Mouse (Mus musculus) myocyte (in vitro differentiated cells): ENCODE data around the gene Pycr2. TPM values are rescaled to one million over a fixed set of nuclear protein-coding genes. Genes with fewer than 3 reads are reported as not detected.

Experiments used
- H3K27me3 ChIP-seq: one replicate; pipeline ENCODE4 v1.6.1; 2011; ENCODE audit not compliant: control insufficient read depth, insufficient read depth, insufficient read length
- H3K36me3 ChIP-seq: one replicate; pipeline ENCODE4 v1.6.1; 2011; ENCODE audit not compliant: control insufficient read depth, insufficient read depth
- H3K4me2 ChIP-seq: one replicate; pipeline ENCODE4 v1.6.1; 2011; ENCODE audit warnings: low read depth, control low read depth
- H3K4me3 ChIP-seq: one replicate; pipeline ENCODE4 v1.5.1; 2011; ENCODE audit warnings: mild to moderate bottlenecking, control low read depth, moderate library complexity
- H3K79me2 ChIP-seq: one replicate; pipeline ENCODE4 v1.6.1; 2011; ENCODE audit not compliant: control insufficient read depth, insufficient read depth
- H3ac ChIP-seq: one replicate; pipeline ENCODE4 v1.6.1; 2011; ENCODE audit not compliant: control insufficient read depth, insufficient read length
- CEBPB ChIP-seq: IDR thresholded peaks from 2 replicates; pipeline ENCODE4 v1.6.1; 2011; ENCODE audit warnings: mild to moderate bottlenecking, moderate library complexity; ENCODE audit not compliant: poor library complexity, insufficient read depth, severe bottlenecking
- E2F4 ChIP-seq: IDR thresholded peaks from one replicate; pipeline ENCODE4 v1.6.1; 2011; ENCODE audit warnings: mild to moderate bottlenecking, control low read depth, moderate library complexity; ENCODE audit not compliant: insufficient read depth
- MAX ChIP-seq: IDR thresholded peaks from one replicate; pipeline ENCODE4 v1.6.1; 2011; ENCODE audit warnings: low read depth, mild to moderate bottlenecking, control low read depth
- MYOD1 ChIP-seq, 3 experiments: IDR thresholded peaks; one replicate each; pipeline ENCODE4 v1.6.1; 2011; ENCODE audit warnings: control low read depth in 2 of 3, low read depth in 2 of 3, mild to moderate bottlenecking in 2 of 3, moderate library complexity in 1 of 3; ENCODE audit not compliant: insufficient read length in 2 of 3, control insufficient read depth in 1 of 3
- MYOG ChIP-seq, 3 experiments: IDR thresholded peaks; one replicate each; pipeline ENCODE4 v1.6.1; 2011; ENCODE audit warnings: control low read depth in 2 of 3, low read depth in 2 of 3, mild to moderate bottlenecking in 2 of 3; ENCODE audit not compliant: insufficient read length in 2 of 3, control insufficient read depth in 1 of 3, insufficient read depth in 1 of 3
- POLR2A ChIP-seq: IDR thresholded peaks from one replicate; pipeline ENCODE4 v1.6.1; 2011; ENCODE audit warnings: low read depth, mild to moderate bottlenecking, control low read depth, moderate library complexity; ENCODE audit not compliant: insufficient read length
- POLR2AphosphoS2 ChIP-seq: IDR thresholded peaks from one replicate; pipeline ENCODE4 v1.6.1; 2011; ENCODE audit warnings: low read depth, control low read depth; ENCODE audit not compliant: insufficient read length
- REST ChIP-seq: IDR thresholded peaks from one replicate; pipeline ENCODE4 v1.6.1; 2011; ENCODE audit warnings: mild to moderate bottlenecking, control low read depth, moderate library complexity; ENCODE audit not compliant: insufficient read depth, insufficient read length
- SRF ChIP-seq: IDR thresholded peaks from one replicate; pipeline ENCODE4 v1.6.1; 2011; ENCODE audit warnings: low read depth; ENCODE audit not compliant: control insufficient read depth, insufficient read length
- TCF12 ChIP-seq: IDR thresholded peaks from one replicate; pipeline ENCODE4 v1.6.1; 2011; ENCODE audit warnings: mild to moderate bottlenecking, control low read depth; ENCODE audit not compliant: poor library complexity, insufficient read depth, severe bottlenecking
- TCF3 ChIP-seq: IDR thresholded peaks from one replicate; pipeline ENCODE4 v1.6.1; 2011; ENCODE audit warnings: low read depth, control low read depth; ENCODE audit not compliant: insufficient read length
- USF1 ChIP-seq: IDR thresholded peaks from one replicate; pipeline ENCODE4 v1.6.1; 2011; ENCODE audit warnings: low read depth, mild to moderate bottlenecking, control low read depth, moderate library complexity
- polyA plus RNA-seq: library from polyadenylated mRNA; unstranded; fragments of >200 nt; fragmentation: generic; extraction: Trizol; gene quantifications from one replicate; pipeline ENCODE4 v1.2.1, GENCODE M21; 2012; ENCODE audit warnings: missing spikeins

Pycr2 gene
- polyA plus RNA-seq, 1 experiment = 52.6 TPM

- H3K36me3 ChIP-seq = no peaks in the 10 kb centered on the region
- H3ac ChIP-seq = no peak overlapping the region
- no peak for TF ChIP-seq POLR2A
- TF ChIP-seq E2F4 = no peak
- no peaks in the 10 kb centered on the region for H3K79me2 ChIP-seq
- H3K4me3 ChIP-seq = no peak overlapping the region
- H3K27me3 ChIP-seq = no peaks in the 10 kb centered on the region
- no peak overlapping the region for H3K4me2 ChIP-seq
Observed at GRCm38 (mm10) chr1:180926286-180926685, 22.2 kb downstream of the Pycr2 start.

- Histone ChIP-seq H3K4me2 (no peak overlapping the region), H3K4me3 (no peak overlapping the region), H3K27me3 (no peaks in the 10 kb centered on the region), H3ac (no peak overlapping the region), H3K79me2 (no peaks in the 10 kb centered on the region), H3K36me3 (no peaks in the 10 kb centered on the region)
- TF ChIP-seq E2F4 (no peak), MAX (no peak), POLR2A (no peak), USF1 (no peak), TCF12 (no peak), MYOD1 (IDR thresholded peaks at IDR 0.05; ENCODE audit: control insufficient read depth in 1 of 3, insufficient read length in 2 of 3, low read depth in 2 of 3) (no peak), MYOG (IDR thresholded peaks at IDR 0.05; ENCODE audit: control insufficient read depth in 1 of 3, insufficient read depth in 1 of 3, insufficient read length in 2 of 3, low read depth in 2 of 3) (no peak), CEBPB (no peak), POLR2AphosphoS2 (no peak), TCF3 (no peak), REST (no peak), SRF (no peak)
Observed at GRCm38 (mm10) chr1:180929599-180929998, 25.5 kb downstream of the Pycr2 start.

- H3K4me3 ChIP-seq = no peak overlapping the region
- H3K27me3 ChIP-seq = no peaks in the 10 kb centered on the region
- no peak for TF ChIP-seq REST
- no peak for TF ChIP-seq MAX
- no peak for TF ChIP-seq E2F4
- no peak for TF ChIP-seq SRF
- no peak for TF ChIP-seq USF1
- TF ChIP-seq POLR2AphosphoS2 = no peak
- H3ac ChIP-seq = no peak overlapping the region
- H3K4me2 ChIP-seq = peak overlapping the region; percentile 20
- H3K36me3 ChIP-seq = no peaks in the 10 kb centered on the region
- H3K79me2 ChIP-seq = no peaks in the 10 kb centered on the region
Observed at GRCm38 (mm10) chr1:180931106-180931505, 27.0 kb downstream of the Pycr2 start.

GRCm38 (mm10) chr1:180933659-180934058 is 29.6 kb downstream of the Pycr2 start:
- Histone ChIP-seq H3K4me2 (no peak overlapping the region), H3K27me3 (no peaks in the 10 kb centered on the region), H3ac (no peak overlapping the region), H3K4me3 (no peak overlapping the region), H3K79me2 (no peaks in the 10 kb centered on the region), H3K36me3 (no peaks in the 10 kb centered on the region)
- TF ChIP-seq USF1 = no peak
- no peak for TF ChIP-seq POLR2A

- H3ac ChIP-seq = no peak within 1 kb of the TSS
- H3K4me2 ChIP-seq = no peak within 1 kb of the TSS
- H3K27me3 ChIP-seq = no peaks in the 10 kb centered on the region
- H3K36me3 ChIP-seq = no peaks in the 10 kb centered on the region
- H3K4me3 ChIP-seq = no peak within 1 kb of the TSS
- H3K79me2 ChIP-seq = no peaks in the 10 kb centered on the region
- TF ChIP-seq CEBPB = no peak
- peak; percentile 22 for TF ChIP-seq TCF3
- TF ChIP-seq MYOG (IDR thresholded peaks at IDR 0.05; ENCODE audit: control insufficient read depth in 1 of 3, insufficient read depth in 1 of 3, insufficient read length in 2 of 3, low read depth in 2 of 3) = peak in 2 of 3 experiments; percentile 75 to 81
- TF ChIP-seq MYOD1 (IDR thresholded peaks at IDR 0.05; ENCODE audit: control insufficient read depth in 1 of 3, insufficient read length in 2 of 3, low read depth in 2 of 3) = peak in 1 of 3 experiments; percentile 52
- no peak for TF ChIP-seq USF1
- TF ChIP-seq SRF = no peak
- no peak for TF ChIP-seq MAX
Observed at GRCm38 (mm10) chr1:180934467-180935419, 30.6 kb downstream of the Pycr2 start, which contains the start of gene Lefty1. Gene Lefty1, plus strand, starts transcription at chr1:180935022.
